Mouse (Mus musculus) limb, embryonic 14.5 days (tissue): ENCODE results near the gene Dennd2a. TPM values are rescaled to one million over a fixed set of nuclear protein-coding genes. Genes with fewer than 3 reads are reported as not detected.
A peak's percentile ranks its signal among the peaks of the same experiment; 100 is the strongest.

Source experiments
- ATAC-seq: fragments of 200-750 bp; cut with Nextera tagmentation; 2 replicates; pipeline ENCODE4 v1.8.0; 2017; ENCODE audit warnings: low read depth, moderate number of reproducible peaks, moderate TSS enrichment; ENCODE audit not compliant: low FRiP score
- DNase-seq: peaks from one replicate; pipeline ENCODE4 v3.0.0-alpha.2; 2015; ENCODE audit warnings: low spot score
- H3K27ac ChIP-seq: fragments of 300-500 bp; sonication (generic); replicated peaks from 2 replicates; pipeline ENCODE4 v1.5.1; 2014; ENCODE audit warnings: low read depth, mild to moderate bottlenecking, low read length, moderate library complexity, mixed read lengths
- H3K27me3 ChIP-seq: fragments of 300-500 bp; sonication (generic); 2 replicates; pipeline ENCODE4 v1.6.1; 2014; ENCODE audit warnings: low read length, mixed read lengths; ENCODE audit not compliant: control insufficient read depth, insufficient read depth
- H3K36me3 ChIP-seq: fragments of 300-500 bp; sonication (generic); 2 replicates; pipeline ENCODE4 v1.6.1; 2014; ENCODE audit warnings: mild to moderate bottlenecking, low read length, moderate library complexity, mixed read lengths; ENCODE audit not compliant: control insufficient read depth, insufficient read depth
- H3K4me1 ChIP-seq: fragments of 300-500 bp; sonication (generic); 2 replicates; pipeline ENCODE4 v1.6.1; 2014; ENCODE audit warnings: antibody characterized with exemption, low read length, mixed read lengths; ENCODE audit not compliant: control insufficient read depth, insufficient read depth
- H3K4me2 ChIP-seq: fragments of 300-500 bp; sonication (generic); replicated peaks from 2 replicates; pipeline ENCODE4 v1.6.1; 2014; ENCODE audit warnings: low read depth, mild to moderate bottlenecking, low read length, moderate library complexity; ENCODE audit not compliant: severe bottlenecking
- H3K4me3 ChIP-seq: fragments of 300-500 bp; sonication (generic); replicated peaks from 2 replicates; pipeline ENCODE4 v1.5.1; 2014; ENCODE audit warnings: low read length
- H3K9ac ChIP-seq: fragments of 300-500 bp; sonication (generic); 2 replicates; pipeline ENCODE4 v1.6.1; 2014; ENCODE audit warnings: mild to moderate bottlenecking, low read depth, low read length, moderate library complexity; ENCODE audit not compliant: severe bottlenecking
- H3K9me3 ChIP-seq: fragments of 300-500 bp; sonication (generic); 2 replicates; pipeline ENCODE4 v1.6.1; 2016; ENCODE audit warnings: low read length; ENCODE audit not compliant: control insufficient read depth
- POLR2A ChIP-seq: fragments of 200-500 bp; IDR thresholded peaks from 2 replicates; pipeline ENCODE4 v1.8.0; 2012; ENCODE audit warnings: inconsistent platforms, mild to moderate bottlenecking, moderate library complexity, borderline replicate concordance; ENCODE audit not compliant: insufficient read depth, insufficient read length; ENCODE audit errors: extremely low read depth
- WGBS: fragments of 180-500 bp; shearing (Covaris S2); extraction: QIAGEN DNeasy Blood & Tissue Kit; methylation state at CpG from one replicate; pipeline ENCODE4 v1.1.7; 2014; 5-methylcytosine and 5-hydroxymethylcytosine counted together
- polyA plus RNA-seq, 2 experiments: library from polyadenylated mRNA; depleted of rRNA in 1 of 2; stranded (reverse) in 1 of 2; unstranded in 1 of 2; fragments of >200 nt; fragmentation: Nextera tagmentation in 1 of 2; extraction: Ambion mirVana in 1 of 2; gene quantifications; 2 replicates each; pipeline versions ENCODE4 v1.2.1 to v1.2.3; 2012 to 2014

Gene Dennd2a
- polyA plus RNA-seq, 2 experiments = 28.3 to 52.2 TPM

DNA sequence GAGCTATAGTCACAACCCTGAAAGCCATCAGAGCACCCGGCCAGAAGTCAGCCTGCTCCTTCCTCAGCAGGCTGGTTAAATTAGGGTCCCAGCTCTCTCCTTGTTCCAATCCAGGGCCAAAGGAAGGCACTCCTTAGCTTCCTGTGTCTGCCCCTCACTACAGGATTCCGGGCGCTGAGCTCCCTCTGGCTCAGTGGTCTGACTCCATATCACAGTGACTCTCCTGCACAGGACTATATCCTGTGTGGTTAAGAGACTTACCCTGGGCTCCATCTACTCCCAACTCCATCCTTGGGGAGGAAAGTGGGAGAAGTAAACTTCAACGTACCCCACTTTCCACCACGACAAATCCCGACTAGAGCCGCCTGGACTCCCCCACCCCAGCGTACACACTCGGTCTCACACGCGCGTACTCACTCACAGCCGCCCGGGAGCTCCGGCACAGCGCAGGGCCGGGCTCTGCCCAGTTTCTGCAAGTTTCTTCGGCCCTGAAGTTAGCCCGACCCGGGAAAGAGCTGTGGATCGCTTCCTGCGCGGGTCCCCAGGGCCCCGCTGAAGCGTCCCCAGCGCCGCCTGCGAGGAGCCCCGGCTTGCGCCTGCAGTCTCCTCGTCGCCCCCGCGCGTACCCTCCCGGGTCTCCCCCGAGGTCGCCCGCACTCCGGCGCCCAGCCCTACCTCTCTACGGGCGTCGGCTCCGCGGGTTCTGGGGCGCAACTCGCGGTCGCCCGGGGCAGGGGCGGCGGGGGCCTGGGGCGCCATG is 587 bp downstream of the Dennd2a start:
- under 1% methylated on average over 32 of the region's 54 CpGs for WGBS
- Histone ChIP-seq H3K36me3 (no peaks in the 10 kb centered on the region), H3K4me2 (peak overlapping the region; percentile 66), H3K27me3 (no peaks in the 10 kb centered on the region), H3K4me1 (peaks cover 27% of the 10 kb centered on the region), H3K27ac (peak overlapping the region; percentile 94), H3K4me3 (peak overlapping the region; percentile 88), H3K9me3 (no peaks in the 10 kb centered on the region), H3K9ac (peak overlapping the region; percentile 99)
- TF ChIP-seq POLR2A = no peak
- ATAC-seq (peak; percentile 62), DNase-seq (peak; percentile 38)

DNA sequence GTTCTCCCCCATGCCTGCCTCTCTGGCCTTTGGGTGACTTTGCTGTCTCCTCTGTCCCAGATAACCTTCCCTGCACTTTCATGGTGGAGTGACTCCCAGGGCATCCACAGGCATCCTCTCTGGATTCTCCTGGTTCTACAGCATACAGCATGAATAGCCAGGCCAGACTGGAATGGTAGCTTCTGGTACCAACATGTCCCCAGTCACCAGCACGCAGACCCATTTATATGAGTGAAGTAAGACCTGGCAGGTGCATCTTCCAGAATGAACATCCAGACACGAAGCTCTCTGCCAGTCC is 2.1 kb downstream of the Dennd2a start:
- H3K9ac ChIP-seq = no peak overlapping the region
- no peak for ATAC-seq
- no peak overlapping the region for H3K4me3 ChIP-seq
- no peak overlapping the region for H3K27ac ChIP-seq
- H3K4me2 ChIP-seq = peak overlapping the region; percentile 66
- no peaks in the 10 kb centered on the region for H3K27me3 ChIP-seq
- WGBS = 83% methylated on average over 2 of the region's 2 CpGs
- no peak for TF ChIP-seq POLR2A
- H3K9me3 ChIP-seq = no peaks in the 10 kb centered on the region
- no peaks in the 10 kb centered on the region for H3K36me3 ChIP-seq
- peaks cover 27% of the 10 kb centered on the region for H3K4me1 ChIP-seq
- DNase-seq = no peak

DNA sequence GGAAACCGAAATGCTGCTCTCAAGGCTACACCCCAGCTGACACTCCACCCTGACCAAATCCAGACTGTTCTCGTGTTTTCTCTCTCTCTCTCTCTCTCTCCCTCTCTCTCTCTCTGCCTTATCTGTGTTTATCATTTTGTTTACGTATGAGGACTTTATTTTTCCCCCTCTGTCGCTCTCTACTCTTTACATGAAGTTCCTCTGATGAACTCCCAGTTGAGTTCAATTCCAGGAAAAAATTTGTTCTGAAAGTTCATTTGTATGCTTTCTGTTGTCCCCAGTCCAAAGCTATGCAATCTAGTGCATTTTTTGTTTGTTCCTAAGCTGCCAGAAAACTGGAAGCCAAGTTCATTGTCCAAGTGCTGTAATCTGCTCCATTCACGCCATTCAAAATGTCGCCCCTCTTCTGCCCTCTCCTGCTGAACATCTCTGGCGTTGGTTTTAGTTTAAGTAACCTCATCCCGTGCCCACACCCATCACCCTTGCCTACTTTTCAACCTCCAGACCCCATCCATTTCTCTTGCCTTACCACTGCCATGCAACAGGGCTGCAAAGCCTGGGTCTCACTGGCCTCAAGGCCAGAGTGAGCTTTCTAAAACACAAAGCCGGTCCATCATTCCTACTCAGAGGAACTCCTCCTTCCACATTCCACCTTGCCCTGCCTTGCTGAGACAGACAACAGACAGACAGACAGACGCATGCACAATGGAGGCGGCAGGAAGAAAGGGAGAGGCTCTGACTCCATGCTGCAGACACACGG is 2.6 kb downstream of the Dennd2a start:
- H3K9ac ChIP-seq = no peak overlapping the region
- no peaks in the 10 kb centered on the region for H3K9me3 ChIP-seq
- TF ChIP-seq POLR2A = no peak
- 84% methylated on average over 11 of the region's 12 CpGs for whole genome bisulfite sequencing
- H3K4me2 ChIP-seq = peak overlapping the region; percentile 66; the same call in 1 of the 2 replicates
- DNase-seq (no peak), ATAC-seq (no peak)
- peaks cover 27% of the 10 kb centered on the region for H3K4me1 ChIP-seq
- no peak overlapping the region for H3K4me3 ChIP-seq
- no peak overlapping the region for H3K27ac ChIP-seq
- H3K36me3 ChIP-seq = no peaks in the 10 kb centered on the region
- H3K27me3 ChIP-seq = no peaks in the 10 kb centered on the region

DNA sequence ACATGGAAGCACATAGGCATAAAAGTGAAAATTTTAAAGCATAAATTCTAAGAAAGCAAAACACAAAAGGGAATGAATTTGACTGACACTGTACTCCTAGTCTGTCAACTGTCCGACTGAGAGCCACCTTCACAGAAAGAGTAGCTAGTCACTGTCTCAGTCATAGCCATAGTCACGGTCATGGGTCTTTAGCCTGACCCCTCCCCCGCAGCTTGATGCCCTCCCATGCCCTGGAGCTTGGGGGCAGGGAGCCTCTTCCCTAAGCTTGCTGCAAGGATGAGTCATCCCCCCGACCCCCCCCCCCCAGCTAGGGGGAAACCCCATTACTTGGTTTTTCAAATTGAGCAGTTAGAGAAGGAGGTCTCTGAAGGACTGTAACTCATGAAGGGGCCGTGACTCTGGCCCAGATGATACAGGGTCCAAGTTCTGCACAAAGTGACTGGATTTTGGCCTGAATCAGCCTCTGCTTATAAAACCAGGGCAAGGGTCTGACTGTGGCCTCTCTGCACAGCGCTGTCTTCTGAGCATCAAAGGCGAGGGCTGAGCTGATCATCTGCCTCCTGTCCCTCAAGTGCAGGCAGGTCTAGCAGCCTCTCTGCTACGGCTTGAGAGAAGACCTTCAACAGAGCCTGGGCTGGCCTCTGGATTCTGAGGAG is 5.6 kb downstream of the Dennd2a start:
- TF ChIP-seq POLR2A = no peak
- Histone ChIP-seq H3K4me2 (no peak overlapping the region), H3K36me3 (peaks cover 5% of the 10 kb centered on the region; the same call in 1 of the 2 replicates), H3K9me3 (no peaks in the 10 kb centered on the region), H3K4me3 (no peak overlapping the region), H3K27ac (no peak overlapping the region), H3K27me3 (no peaks in the 10 kb centered on the region), H3K9ac (no peak overlapping the region), H3K4me1 (peaks cover 20% of the 10 kb centered on the region)
- 55% methylated on average over 8 of the region's 8 CpGs for WGBS
- no peak for DNase-seq
- no peak for ATAC-seq

DNA sequence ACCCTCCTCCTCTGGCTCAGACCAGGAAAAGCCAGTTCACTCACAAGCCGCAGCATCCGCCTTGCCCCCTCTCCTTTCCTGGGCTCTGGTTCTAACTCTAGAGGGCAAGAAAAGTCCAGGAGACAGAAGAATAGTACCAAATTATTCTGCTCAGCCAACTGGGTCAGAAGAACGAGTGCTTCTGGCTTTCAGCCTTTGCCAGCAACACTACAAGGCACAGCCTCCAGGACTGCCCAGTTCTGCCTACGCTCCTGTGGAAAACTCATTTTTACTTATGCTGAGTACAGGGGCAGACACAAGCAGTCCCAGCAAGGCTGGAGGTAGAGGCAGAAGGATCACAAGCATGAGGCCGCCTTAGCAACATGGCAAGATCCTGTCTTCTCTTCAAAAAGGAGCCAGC is 9.6 kb downstream of the Dennd2a start:
- WGBS = 78% methylated on average over 5 of the region's 5 CpGs
- no peak overlapping the region for H3K4me2 ChIP-seq
- H3K27ac ChIP-seq = no peak overlapping the region
- no peak for TF ChIP-seq POLR2A
- no peaks in the 10 kb centered on the region for H3K9me3 ChIP-seq
- DNase-seq = no peak
- H3K4me1 ChIP-seq = peaks cover 21% of the 10 kb centered on the region
- H3K9ac ChIP-seq = no peak overlapping the region
- H3K4me3 ChIP-seq = no peak overlapping the region
- H3K27me3 ChIP-seq = no peaks in the 10 kb centered on the region
- peaks cover 5% of the 10 kb centered on the region; the same call in 1 of the 2 replicates for H3K36me3 ChIP-seq
- no peak for ATAC-seq
